Mouse (Mus musculus): Measurements from ENCODE around the gene Shmt1.

- TF ChIP-seq CTCF (IDR thresholded peaks at IDR 0.05; ENCODE audit: control insufficient read depth, insufficient read depth, insufficient replicate concordance, low read depth, low read length) (no peak), POLR2A (IDR thresholded peaks at IDR 0.05; ENCODE audit: control insufficient read depth, low read depth, low read length) (no peak)
Observed at GRCm38 (mm10) chr11:60809546-60809945, 2.0 kb downstream of the Shmt1 start.
